Mouse (Mus musculus): ENCODE results near the gene Olfr315. TPM values are rescaled to one million over a fixed set of nuclear protein-coding genes. Genes with fewer than 3 reads are reported as not detected.

Gene Olfr315
- not detected in 2 replicates for polyA plus RNA-seq (2021; fragmentation: Nextera tagmentation)
- long read RNA-seq, experiment 1 = 0 reads
- long read RNA-seq, experiment 2 = 0 reads

DNA sequence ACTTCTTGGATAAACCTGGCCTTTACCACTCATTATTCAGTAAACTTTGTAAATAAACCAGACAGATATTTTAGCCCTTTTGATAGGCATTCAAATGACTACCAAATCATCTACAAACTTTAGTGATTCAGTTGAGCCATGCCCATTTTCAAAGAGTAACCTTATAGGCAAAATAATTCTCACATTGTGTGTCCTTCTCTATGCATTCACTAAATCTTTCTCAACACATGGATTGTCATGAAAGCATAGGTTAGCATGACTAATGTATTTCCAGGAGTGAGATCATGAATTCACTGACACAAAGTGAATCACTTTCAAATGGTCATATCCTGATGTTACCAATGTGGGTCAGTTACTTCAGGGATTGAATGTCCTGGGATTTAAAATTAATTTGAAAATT is at the start of gene Olfr315:
Olfr315 (plus strand) TSS at position 301 of the 400 bp plus-strand sequence.

DNA sequence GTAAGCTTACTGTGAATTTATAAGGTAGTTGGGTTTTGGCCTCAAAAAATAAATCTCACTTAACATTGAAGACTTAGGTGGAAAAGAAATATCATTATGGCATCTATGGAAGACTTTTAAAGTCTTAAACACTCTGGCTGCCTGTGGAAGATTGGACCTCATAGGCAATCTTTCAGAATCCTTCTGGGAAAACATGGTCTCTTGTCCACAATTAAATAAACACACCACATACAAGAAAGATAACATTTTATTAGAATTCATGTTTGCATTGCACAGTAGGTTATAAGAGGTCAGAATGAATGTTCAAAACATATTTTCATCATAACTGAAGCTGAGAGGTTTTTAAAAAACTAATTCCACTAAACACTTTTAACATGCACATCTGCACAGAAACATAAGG is 49.1 kb upstream of the Olfr315 start, which contains the start of gene Olfr318:
Olfr318 (minus strand) TSS at position 101 of the 400 bp plus-strand sequence.

DNA sequence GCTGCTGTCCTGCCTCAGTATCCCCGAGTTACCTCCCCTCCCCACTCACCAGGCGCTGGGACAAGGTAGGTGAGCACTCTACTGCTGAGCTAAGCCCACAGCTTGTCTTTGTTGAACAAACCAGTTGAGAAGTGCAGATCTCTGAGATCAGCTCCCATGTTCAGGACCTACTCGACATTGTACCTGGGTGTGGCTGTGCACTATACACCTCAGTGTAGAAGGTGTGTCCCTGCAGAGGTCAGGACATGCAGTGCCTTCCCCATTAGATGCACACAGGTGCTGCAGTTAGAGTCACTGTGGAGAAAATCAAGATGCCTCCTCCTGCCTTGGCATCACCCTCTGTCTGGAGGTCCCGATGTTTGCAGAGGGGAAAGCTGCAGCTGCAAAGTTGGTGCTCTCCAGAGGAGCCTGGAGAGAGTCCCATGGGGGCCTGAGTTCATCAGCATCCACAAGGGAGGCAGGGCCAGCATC is 34.2 kb upstream of the Olfr315 start, which contains the start of gene Olfr317:
Olfr317 (minus strand) TSS at position 421 of the 471 bp plus-strand sequence.

DNA sequence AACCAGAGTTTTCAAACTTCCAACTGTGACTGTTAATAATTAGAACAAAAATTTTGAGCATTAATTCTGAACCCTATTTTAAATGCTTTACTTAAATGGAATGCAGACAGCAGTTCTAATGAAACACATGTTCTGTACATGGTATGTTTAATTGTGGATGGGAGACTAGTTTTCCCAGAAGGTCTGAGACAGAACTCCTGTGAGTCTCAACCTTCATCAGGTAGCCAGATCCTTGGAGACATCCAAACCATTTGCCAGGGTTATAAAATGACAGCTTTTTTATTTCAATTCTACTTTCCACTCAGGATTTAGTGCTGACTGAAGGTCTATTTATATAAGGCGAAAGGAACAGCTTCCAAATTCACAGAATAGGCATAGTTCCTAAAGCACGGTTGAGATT is 20.6 kb upstream of the Olfr315 start, which contains the start of gene Olfr316:
Olfr316 (plus strand) TSS at position 301 of the 400 bp plus-strand sequence.

DNA sequence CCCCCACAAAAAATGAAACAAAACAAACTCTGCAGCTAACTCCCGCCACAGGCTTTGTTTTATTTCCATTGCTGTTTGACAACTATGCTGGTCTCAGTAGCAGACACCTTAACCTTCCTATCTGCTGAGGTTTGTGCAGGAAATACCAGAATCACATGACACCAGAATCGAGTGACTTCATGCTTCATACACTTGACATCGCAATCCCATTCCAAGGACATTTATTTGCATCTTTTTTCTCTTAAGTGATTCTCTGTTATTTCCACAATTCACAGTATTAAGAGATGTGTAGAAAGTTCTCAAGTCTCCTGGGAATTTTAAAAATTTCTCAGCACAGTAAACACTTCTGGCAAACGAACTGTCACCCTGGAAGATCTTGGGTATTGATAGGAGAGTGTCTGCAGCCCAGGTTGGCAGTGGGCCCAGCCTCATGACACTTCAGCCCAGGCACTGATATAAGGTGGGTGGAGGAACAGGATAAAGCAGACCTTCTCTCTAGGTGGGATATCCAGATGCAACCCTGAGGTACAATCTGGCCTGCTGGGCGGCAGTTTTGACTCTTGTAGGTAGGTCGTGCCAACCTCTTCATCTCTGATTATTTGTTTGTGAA is 9.6 kb downstream of the Olfr315 start, which contains the start of gene Olfr314:
Olfr314 (plus strand) TSS at position 473 of the 610 bp plus-strand sequence.

DNA sequence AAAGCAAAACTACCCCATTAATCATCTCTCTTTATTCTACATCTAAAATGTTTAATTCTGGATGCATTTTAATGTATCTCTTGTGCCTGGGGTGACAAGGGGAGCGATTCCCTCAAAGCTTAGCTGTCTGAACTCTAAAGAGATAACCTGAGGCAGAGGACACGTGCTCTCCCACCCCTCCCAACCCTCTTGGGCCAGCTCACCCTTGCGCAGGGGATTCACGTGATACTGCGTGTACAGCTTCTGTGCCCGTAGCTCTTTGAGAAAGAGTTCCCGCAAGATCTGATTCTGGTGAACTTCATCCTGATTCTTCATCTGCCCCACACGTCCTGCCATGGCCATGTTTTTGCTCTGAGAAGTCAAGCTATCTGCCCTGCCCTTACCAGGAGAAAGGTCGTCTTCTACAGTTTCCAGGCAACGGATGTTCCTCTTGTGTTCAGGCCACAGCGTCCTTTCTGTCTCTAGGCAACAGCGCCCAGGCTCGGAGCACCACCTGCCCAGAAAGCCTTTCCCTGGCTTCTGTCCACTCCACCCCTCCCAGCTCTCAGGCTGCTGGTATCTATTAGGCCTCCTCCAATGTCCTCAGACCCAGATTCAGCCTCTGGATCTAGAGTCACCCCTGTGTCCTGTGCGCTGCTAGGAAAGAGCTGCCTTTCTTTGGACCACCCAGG is 28.7 kb downstream of the Olfr315 start, which contains the start of gene Fam183b:
Fam183b (minus strand) TSS at position 403 of the 671 bp plus-strand sequence.

DNA sequence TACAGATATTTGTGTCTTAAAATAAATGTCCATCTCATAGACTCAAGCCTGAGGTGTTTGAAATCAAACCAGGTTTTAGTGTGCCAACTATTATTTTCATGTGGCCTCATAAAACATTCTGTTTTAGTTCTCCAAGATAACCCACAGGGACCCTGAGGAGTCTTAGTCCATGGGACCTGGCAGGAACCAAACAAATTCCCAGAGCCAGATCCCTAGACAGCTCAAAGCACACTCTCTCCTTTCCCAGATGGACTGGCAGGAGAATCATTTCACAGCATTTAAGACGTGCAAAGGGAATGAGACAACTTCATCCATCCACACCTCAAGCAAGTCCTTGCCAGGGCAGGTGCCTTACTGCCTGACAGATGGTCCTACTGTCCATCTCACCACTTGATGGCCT is 41.7 kb downstream of the Olfr315 start, which contains the start of gene Olfr313:
Olfr313 (plus strand) TSS at position 301 of the 400 bp plus-strand sequence.

DNA sequence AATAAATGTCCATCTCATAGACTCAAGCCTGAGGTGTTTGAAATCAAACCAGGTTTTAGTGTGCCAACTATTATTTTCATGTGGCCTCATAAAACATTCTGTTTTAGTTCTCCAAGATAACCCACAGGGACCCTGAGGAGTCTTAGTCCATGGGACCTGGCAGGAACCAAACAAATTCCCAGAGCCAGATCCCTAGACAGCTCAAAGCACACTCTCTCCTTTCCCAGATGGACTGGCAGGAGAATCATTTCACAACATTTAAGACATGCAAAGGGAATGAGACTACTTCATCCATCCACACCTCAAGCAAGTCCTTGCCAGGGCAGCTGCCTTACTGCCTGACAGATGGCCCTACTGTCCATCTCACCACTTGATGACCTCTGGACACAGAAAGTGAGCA is 55.9 kb downstream of the Olfr315 start, which contains the start of gene Olfr312:
Olfr312 (plus strand) TSS at position 301 of the 400 bp plus-strand sequence.

Other genes starting within 250 kb of the Olfr315 start
- gene Olfr330, start 238.4 kb upstream of the Olfr315 start, polyA plus RNA-seq (2021; fragmentation: Nextera tagmentation) = not detected in 2 replicates
- not detected in 2 replicates for gene Olfr329-ps, start 226.8 kb upstream of the Olfr315 start, polyA plus RNA-seq (2021; fragmentation: Nextera tagmentation)
- not detected in 2 replicates for gene Olfr328, start 217.6 kb upstream of the Olfr315 start, polyA plus RNA-seq (2021; fragmentation: Nextera tagmentation)
- not detected in 2 replicates for gene Olfr224, start 202.6 kb upstream of the Olfr315 start, polyA plus RNA-seq (2021; fragmentation: Nextera tagmentation)
- gene Olfr325, start 195.5 kb upstream of the Olfr315 start, polyA plus RNA-seq (2021; fragmentation: Nextera tagmentation) = not detected in 2 replicates
- not detected in 2 replicates for gene Olfr324, start 178.1 kb upstream of the Olfr315 start, polyA plus RNA-seq (2021; fragmentation: Nextera tagmentation)
- gene 2210407C18Rik, start 157.1 kb upstream of the Olfr315 start, polyA plus RNA-seq (2021; fragmentation: Nextera tagmentation) = not detected in 2 replicates
- gene Olfr323, start 142.7 kb upstream of the Olfr315 start, polyA plus RNA-seq (2021; fragmentation: Nextera tagmentation) = not detected in 2 replicates
- gene Trim58, start 132.7 kb upstream of the Olfr315 start, polyA plus RNA-seq (2021; fragmentation: Nextera tagmentation) = not detected in 2 replicates
- not detected in 2 replicates for gene Olfr322, start 114.4 kb upstream of the Olfr315 start, polyA plus RNA-seq (2021; fragmentation: Nextera tagmentation)
- gene Olfr320, start 92.1 kb upstream of the Olfr315 start, polyA plus RNA-seq (2021; fragmentation: Nextera tagmentation) = not detected in 2 replicates
- gene Olfr319, start 74.0 kb upstream of the Olfr315 start, polyA plus RNA-seq (2021; fragmentation: Nextera tagmentation) = not detected in 2 replicates
- gene Olfr318, start 49.2 kb upstream of the Olfr315 start, polyA plus RNA-seq (2021; fragmentation: Nextera tagmentation) = not detected in 2 replicates
- gene Olfr317, start 34.0 kb upstream of the Olfr315 start, polyA plus RNA-seq (2021; fragmentation: Nextera tagmentation) = not detected in 2 replicates
- gene Olfr316, start 20.5 kb upstream of the Olfr315 start, polyA plus RNA-seq (2021; fragmentation: Nextera tagmentation) = 1.1 and 2.0 TPM in 2 replicates
- not detected in 2 replicates for gene Olfr314, start 9.8 kb downstream of the Olfr315 start, polyA plus RNA-seq (2021; fragmentation: Nextera tagmentation)
- gene Fam183b, start 28.8 kb downstream of the Olfr315 start, polyA plus RNA-seq (2021; fragmentation: Nextera tagmentation) = 9.7 and 11.3 TPM in 2 replicates
- not detected in 2 replicates for gene Olfr313, start 41.8 kb downstream of the Olfr315 start, polyA plus RNA-seq (2021; fragmentation: Nextera tagmentation)
- gene Olfr312, start 56.0 kb downstream of the Olfr315 start, polyA plus RNA-seq (2021; fragmentation: Nextera tagmentation) = not detected in 2 replicates
- 0.11 TPM in 1 of 2 replicates, not detected in the other for gene Olfr311, start 66.1 kb downstream of the Olfr315 start, polyA plus RNA-seq (2021; fragmentation: Nextera tagmentation)
- gene Gm12258, start 74.0 kb downstream of the Olfr315 start, polyA plus RNA-seq (2021; fragmentation: Nextera tagmentation) = 4.2 and 5.8 TPM in 2 replicates
- gene 2810021J22Rik, start 94.0 kb downstream of the Olfr315 start, polyA plus RNA-seq (2021; fragmentation: Nextera tagmentation) = 2.5 and 5.9 TPM in 2 replicates
- 5.0 and 6.9 TPM in 2 replicates for gene Zfp39, start 131.0 kb downstream of the Olfr315 start, polyA plus RNA-seq (2021; fragmentation: Nextera tagmentation)
- gene Btnl10, start 144.7 kb downstream of the Olfr315 start, polyA plus RNA-seq (2021; fragmentation: Nextera tagmentation) = not detected in 2 replicates
- 147 and 519 TPM in 2 replicates for gene Rnf187, start 165.7 kb downstream of the Olfr315 start, polyA plus RNA-seq (2021; fragmentation: Nextera tagmentation)
- 12.3 and 50.9 TPM in 2 replicates for gene Hist3h2ba, start 175.7 kb downstream of the Olfr315 start, polyA plus RNA-seq (2021; fragmentation: Nextera tagmentation)
- gene Hist3h2a, start 181.5 kb downstream of the Olfr315 start, polyA plus RNA-seq (2021; fragmentation: Nextera tagmentation) = 50.8 and 74.9 TPM in 2 replicates
- 4.2 and 4.5 TPM in 2 replicates for gene Trim17, start 181.5 kb downstream of the Olfr315 start, polyA plus RNA-seq (2021; fragmentation: Nextera tagmentation)
- gene Trim11, start 204.9 kb downstream of the Olfr315 start, polyA plus RNA-seq (2021; fragmentation: Nextera tagmentation) = 12.1 and 13.3 TPM in 2 replicates

Data from left cerebral cortex, adult 6 months (tissue).